Mouse (Mus musculus): ENCODE data around the gene Unc5b. TPM values are rescaled to one million over a fixed set of nuclear protein-coding genes. Genes with fewer than 3 reads are reported as not detected.
"Not testable (repeated sequence)": the region's sequence is repeated elsewhere in the genome, so short reads cannot be mapped to it uniquely, and the experiment has no call there.

The Unc5b gene
- polyA plus RNA-seq (2015; fragmentation: Nextera tagmentation; extraction: Ambion mirVana) = 0.68 and 0.70 TPM in 2 replicates

- DNase-seq (ENCODE audit: low spot score) = peak; percentile 42
Measured at GRCm38 (mm10) chr10:60831379-60831778, at the start of gene Unc5b. TSS of gene Unc5b (minus strand) at chr10:60831581.

GRCm38 (mm10) chr10:60879817-60880216 is 48.4 kb upstream of the Unc5b start:
- DNase-seq (ENCODE audit: low spot score) = no peak

- no peak for DNase-seq (ENCODE audit: low spot score)
Measured at GRCm38 (mm10) chr10:60877075-60877474, 45.7 kb upstream of the Unc5b start.

- no peak for DNase-seq (ENCODE audit: low spot score)
Measured at GRCm38 (mm10) chr10:60875011-60875410, 43.6 kb upstream of the Unc5b start.

- no peak for DNase-seq (ENCODE audit: low spot score)
Measured at GRCm38 (mm10) chr10:60863318-60863717, 31.9 kb upstream of the Unc5b start.

- no peak for DNase-seq (ENCODE audit: low spot score)
Measured at GRCm38 (mm10) chr10:60862477-60863293, 31.3 kb upstream of the Unc5b start.

- DNase-seq (ENCODE audit: low spot score) = not testable (repeated sequence)
Measured at GRCm38 (mm10) chr10:60845271-60845670, 13.9 kb upstream of the Unc5b start.

GRCm38 (mm10) chr10:60838816-60839215 is 7.4 kb upstream of the Unc5b start:
- no peak for DNase-seq (ENCODE audit: low spot score)

- DNase-seq (ENCODE audit: low spot score) = peak; percentile 41
Measured at GRCm38 (mm10) chr10:60834949-60835348, 3.6 kb upstream of the Unc5b start.

- DNase-seq (ENCODE audit: low spot score) = no peak
Measured at GRCm38 (mm10) chr10:60832664-60833173, 1.3 kb upstream of the Unc5b start.

GRCm38 (mm10) chr10:60830556-60831350 is 628 bp downstream of the Unc5b start:
- no peak for DNase-seq (ENCODE audit: low spot score)

GRCm38 (mm10) chr10:60830000-60830399 is 1.4 kb downstream of the Unc5b start:
- DNase-seq (ENCODE audit: low spot score) = no peak

GRCm38 (mm10) chr10:60829071-60829470 is 2.3 kb downstream of the Unc5b start:
- no peak for DNase-seq (ENCODE audit: low spot score)

- DNase-seq (ENCODE audit: low spot score) = no peak
Measured at GRCm38 (mm10) chr10:60827901-60828670, 3.3 kb downstream of the Unc5b start.

- no peak for DNase-seq (ENCODE audit: low spot score)
Measured at GRCm38 (mm10) chr10:60827266-60827665, 4.1 kb downstream of the Unc5b start.

- DNase-seq (ENCODE audit: low spot score) = no peak
Measured at GRCm38 (mm10) chr10:60826461-60827237, 4.7 kb downstream of the Unc5b start.

- no peak for DNase-seq (ENCODE audit: low spot score)
Measured at GRCm38 (mm10) chr10:60825955-60826354, 5.4 kb downstream of the Unc5b start.

- DNase-seq (ENCODE audit: low spot score) = no peak
Measured at GRCm38 (mm10) chr10:60823744-60824143, 7.6 kb downstream of the Unc5b start.

- no peak for DNase-seq (ENCODE audit: low spot score)
Measured at GRCm38 (mm10) chr10:60822641-60823425, 8.5 kb downstream of the Unc5b start.
